Mouse (Mus musculus): ENCODE measurements around the gene Ptprd. TPM values are rescaled to one million over a fixed set of nuclear protein-coding genes. Genes with fewer than 3 reads are reported as not detected.

Gene Ptprd
- total RNA-seq, 2 experiments from 2014 or later, result 3.8 to 7.1 TPM

Small RNA genes within 50 kb of the gene (microRNA-seq; reads per million reads assigned to microRNA genes)
- gene Gm23159 (ENCODE audit: borderline replicate concordance in 2 of 2), result 0 reads per million in 2 experiments

All from gastrocnemius, postnatal 25 days (tissue).